Mouse (Mus musculus) adrenal gland, adult 8-10 months (tissue): Measurements from ENCODE around the gene Chrne. TPM values are rescaled to one million over a fixed set of nuclear protein-coding genes. Genes with fewer than 3 reads are reported as not detected.

Experiments used
- DNase-seq: peaks from one replicate; pipeline ENCODE4 v3.0.0; 2022
- total RNA-seq, 4 experiments: library from RNA; stranded (reverse); gene quantifications; 2 replicates each; pipeline ENCODE4 v1.2.4; 2022

Gene Chrne
- total RNA-seq, result not detected

- DNase-seq, result no peak
Observed at GRCm38 (mm10) chr11:70619101-70619500, at the start of gene Chrne. Gene Chrne (minus strand): TSS chr11:70619216.

- DNase-seq, result no peak
Observed at GRCm38 (mm10) chr11:70668335-70668770, 49.3 kb upstream of the Chrne start.

GRCm38 (mm10) chr11:70667271-70668150, 48.5 kb upstream of the Chrne start:
- no peak for DNase-seq

- no peak for DNase-seq
Observed at GRCm38 (mm10) chr11:70666687-70667086, 47.7 kb upstream of the Chrne start.

GRCm38 (mm10) chr11:70664741-70665140, 45.7 kb upstream of the Chrne start:
- DNase-seq, result no peak

- DNase-seq, result no peak
Observed at GRCm38 (mm10) chr11:70663957-70664356, 44.9 kb upstream of the Chrne start.

GRCm38 (mm10) chr11:70663101-70663500, 44.1 kb upstream of the Chrne start:
- DNase-seq, result no peak

GRCm38 (mm10) chr11:70660571-70660970, 41.6 kb upstream of the Chrne start:
- DNase-seq, result no peak

- DNase-seq, result no peak
Observed at GRCm38 (mm10) chr11:70658942-70659341, 39.9 kb upstream of the Chrne start.

- DNase-seq, result no peak
Observed at GRCm38 (mm10) chr11:70658521-70658920, 39.5 kb upstream of the Chrne start.

- no peak for DNase-seq
Observed at GRCm38 (mm10) chr11:70657991-70658390, 39.0 kb upstream of the Chrne start.

GRCm38 (mm10) chr11:70657573-70657972, 38.6 kb upstream of the Chrne start:
- DNase-seq, result no peak

GRCm38 (mm10) chr11:70656964-70657363, 37.9 kb upstream of the Chrne start, which contains the start of gene Eno3:
Gene Eno3 (plus strand): TSS chr11:70657202.
- DNase-seq, result no peak

- DNase-seq, result no peak
Observed at GRCm38 (mm10) chr11:70656456-70656927, 37.5 kb upstream of the Chrne start.

GRCm38 (mm10) chr11:70655571-70656455, 36.8 kb upstream of the Chrne start:
- DNase-seq, result peak; percentile 68

GRCm38 (mm10) chr11:70654923-70655570, 36.0 kb upstream of the Chrne start:
- DNase-seq, result peak; percentile 79

GRCm38 (mm10) chr11:70654198-70654922, 35.3 kb upstream of the Chrne start, which contains the start of gene Pfn1:
Gene Pfn1 (minus strand): TSS chr11:70654644.
- DNase-seq, result peak; percentile 54

GRCm38 (mm10) chr11:70653345-70654197, 34.6 kb upstream of the Chrne start:
- peak; percentile 68 for DNase-seq

- DNase-seq, result no peak
Observed at GRCm38 (mm10) chr11:70652884-70653344, 33.9 kb upstream of the Chrne start.
